Mouse (Mus musculus): ENCODE results near the gene Exoc5. TPM values are rescaled to one million over a fixed set of nuclear protein-coding genes. Genes with fewer than 3 reads are reported as not detected.
"Not testable (repeated sequence)": the region's sequence is repeated elsewhere in the genome, so short reads cannot be mapped to it uniquely, and the experiment has no call there.

Gene Exoc5
- polyA plus RNA-seq (2014; fragmentation: Nextera tagmentation; extraction: Ambion mirVana): 47.4 and 51.6 TPM in 2 replicates

- Histone ChIP-seq H3K27ac (ENCODE audit: low read depth, low read length) (peak within 1 kb of the TSS; percentile 99), H3K4me1 (replicated peaks; ENCODE audit: control insufficient read depth, insufficient read depth, low read length) (peaks cover 14% of the 10 kb centered on the region), H3K4me3 (ENCODE audit: low read depth, low read length) (peak within 1 kb of the TSS; percentile 93), H3K9me3 (ENCODE audit: control insufficient read depth, low read length) (no peaks in the 10 kb centered on the region), H3K27me3 (replicated peaks; ENCODE audit: control insufficient read depth, insufficient read depth, low read length) (no peaks in the 10 kb centered on the region), H3K36me3 (ENCODE audit: control insufficient read depth, insufficient read depth, low read length) (no peaks in the 10 kb centered on the region), H3K9ac (ENCODE audit: low read depth, low read length) (peak within 1 kb of the TSS; percentile 95), H3K4me2 (peak within 1 kb of the TSS; percentile 80)
- peak; percentile 91 for DNase-seq (ENCODE audit: low spot score)
- under 1% methylated on average over 53 of the region's 53 CpGs for WGBS
- peak; percentile 95 for ATAC-seq (replicated peaks; ENCODE audit: low FRiP score)
Measured at GRCm38 (mm10) chr14:49066274-49066823, at the start of gene Exoc5. TSS of gene Exoc5 (minus strand) at chr14:49066653.

- not testable (repeated sequence) for H3K36me3 ChIP-seq (ENCODE audit: control insufficient read depth, insufficient read depth, low read length); H3K4me3 ChIP-seq (ENCODE audit: low read depth, low read length); DNase-seq (ENCODE audit: low spot score); H3K4me1 ChIP-seq (replicated peaks; ENCODE audit: control insufficient read depth, insufficient read depth, low read length); ATAC-seq (replicated peaks; ENCODE audit: low FRiP score); H3K9ac ChIP-seq (ENCODE audit: low read depth, low read length); H3K4me2 ChIP-seq; H3K27me3 ChIP-seq (replicated peaks; ENCODE audit: control insufficient read depth, insufficient read depth, low read length); H3K9me3 ChIP-seq (ENCODE audit: control insufficient read depth, low read length); H3K27ac ChIP-seq (ENCODE audit: low read depth, low read length)
- WGBS: 72% methylated on average over 1 of the region's 1 CpGs
Measured at GRCm38 (mm10) chr14:49091755-49092154, 25.3 kb upstream of the Exoc5 start.

DNA sequence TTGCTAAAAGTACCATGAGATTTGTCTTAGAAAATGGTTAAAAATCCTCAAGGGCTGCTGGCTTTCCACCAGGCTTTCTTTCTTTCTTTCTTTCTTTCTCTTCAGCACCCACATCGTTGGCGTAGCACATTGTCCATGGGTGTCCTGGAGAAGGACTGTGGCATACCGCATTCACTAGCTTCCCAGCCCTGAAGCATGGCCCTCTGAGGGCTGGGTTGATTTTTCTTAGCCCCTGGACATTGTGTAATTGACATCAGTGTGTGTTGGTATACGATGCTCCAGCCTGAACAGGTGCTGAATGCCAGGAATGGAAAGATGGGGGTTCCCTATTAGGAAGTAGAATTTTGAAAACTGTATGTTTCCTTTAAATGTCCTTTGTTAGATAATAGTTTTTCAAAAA is 24.8 kb upstream of the Exoc5 start:
- 92% methylated on average over 4 of the region's 4 CpGs for WGBS
- no peaks in the 10 kb centered on the region for H3K9me3 ChIP-seq (ENCODE audit: control insufficient read depth, low read length)
- no peak overlapping the region for H3K4me2 ChIP-seq

DNA sequence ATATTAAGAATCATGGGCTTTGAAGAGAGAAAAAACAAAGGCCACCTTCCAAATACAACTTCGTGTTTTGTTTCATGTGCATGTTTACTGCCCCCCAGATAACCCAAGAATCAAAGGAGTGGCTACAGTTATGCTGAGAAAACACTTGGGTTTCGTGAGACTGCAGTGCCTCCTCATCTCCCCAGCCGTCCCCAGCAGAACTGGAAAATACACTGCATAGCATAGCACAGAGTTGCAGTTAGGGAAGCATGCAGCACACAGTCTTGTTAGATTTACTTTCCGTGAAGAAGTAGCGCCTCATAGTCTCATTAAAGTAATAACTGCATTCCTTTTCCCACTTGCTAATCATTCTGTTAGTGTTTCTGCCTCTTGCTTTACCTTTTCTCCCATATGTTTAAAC is 23.6 kb upstream of the Exoc5 start:
- 66% methylated on average over 5 of the region's 5 CpGs for WGBS
- Histone ChIP-seq H3K9me3 (ENCODE audit: control insufficient read depth, low read length) (no peaks in the 10 kb centered on the region), H3K9ac (ENCODE audit: low read depth, low read length) (no peak overlapping the region), H3K27me3 (replicated peaks; ENCODE audit: control insufficient read depth, insufficient read depth, low read length) (no peaks in the 10 kb centered on the region), H3K36me3 (ENCODE audit: control insufficient read depth, insufficient read depth, low read length) (0 out of 2 replicates have a peak, but pooled peaks cover 2% of the 10 kb centered on the region), H3K4me1 (replicated peaks; ENCODE audit: control insufficient read depth, insufficient read depth, low read length) (no peaks in the 10 kb centered on the region), H3K4me3 (ENCODE audit: low read depth, low read length) (no peak overlapping the region), H3K27ac (ENCODE audit: low read depth, low read length) (no peak overlapping the region), H3K4me2 (no peak overlapping the region)
- ATAC-seq (replicated peaks; ENCODE audit: low FRiP score) (no peak), DNase-seq (ENCODE audit: low spot score) (no peak)

More for the DNA sequence above, 24.8 kb upstream of the Exoc5 start:
- Histone ChIP-seq H3K36me3 (ENCODE audit: control insufficient read depth, insufficient read depth, low read length) (0 out of 2 replicates have a peak, but pooled peaks cover 2% of the 10 kb centered on the region), H3K4me3 (ENCODE audit: low read depth, low read length) (no peak overlapping the region), H3K27me3 (replicated peaks; ENCODE audit: control insufficient read depth, insufficient read depth, low read length) (no peaks in the 10 kb centered on the region), H3K27ac (ENCODE audit: low read depth, low read length) (no peak overlapping the region), H3K4me1 (replicated peaks; ENCODE audit: control insufficient read depth, insufficient read depth, low read length) (no peaks in the 10 kb centered on the region), H3K9ac (ENCODE audit: low read depth, low read length) (no peak overlapping the region)
- ATAC-seq (replicated peaks; ENCODE audit: low FRiP score) (no peak), DNase-seq (ENCODE audit: low spot score) (no peak)

DNA sequence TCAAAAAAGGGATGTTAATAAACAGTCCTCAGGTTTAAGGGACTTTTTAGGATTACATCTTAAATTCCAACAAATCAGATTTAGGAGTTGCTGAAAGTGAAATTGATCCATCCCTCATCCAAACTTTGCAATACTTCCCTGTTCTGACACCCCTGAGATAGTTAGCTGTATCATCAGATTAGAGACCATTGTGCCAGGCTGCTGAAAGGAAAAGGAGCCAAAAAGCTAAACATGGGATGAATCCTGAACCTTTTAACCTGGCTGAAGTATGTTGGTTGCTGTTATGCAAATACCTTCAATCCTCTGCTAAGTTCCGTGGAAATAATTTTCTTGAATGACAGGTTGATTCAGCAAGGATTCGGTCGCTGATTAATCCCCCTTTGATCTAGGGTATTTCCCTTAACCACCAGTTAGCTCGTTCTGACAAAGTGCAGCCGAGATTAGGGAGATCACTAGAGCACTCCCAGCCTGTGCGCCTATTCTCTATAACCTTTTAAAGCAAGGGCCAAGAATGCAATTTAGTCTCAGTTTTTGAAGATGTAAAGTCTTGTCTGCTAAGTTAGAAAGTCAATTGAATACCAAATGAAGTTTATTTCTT is 23.1 kb upstream of the Exoc5 start:
- Histone ChIP-seq H3K27me3 (replicated peaks; ENCODE audit: control insufficient read depth, insufficient read depth, low read length) (no peaks in the 10 kb centered on the region), H3K9me3 (ENCODE audit: control insufficient read depth, low read length) (no peaks in the 10 kb centered on the region), H3K4me2 (no peak overlapping the region), H3K4me3 (ENCODE audit: low read depth, low read length) (no peak overlapping the region), H3K4me1 (replicated peaks; ENCODE audit: control insufficient read depth, insufficient read depth, low read length) (no peaks in the 10 kb centered on the region), H3K36me3 (ENCODE audit: control insufficient read depth, insufficient read depth, low read length) (0 out of 2 replicates have a peak, but pooled peaks cover 2% of the 10 kb centered on the region), H3K9ac (ENCODE audit: low read depth, low read length) (no peak overlapping the region), H3K27ac (ENCODE audit: low read depth, low read length) (no peak overlapping the region)
- ATAC-seq (replicated peaks; ENCODE audit: low FRiP score) (no peak), DNase-seq (ENCODE audit: low spot score) (no peak)
- WGBS: 49% methylated on average over 6 of the region's 6 CpGs

DNA sequence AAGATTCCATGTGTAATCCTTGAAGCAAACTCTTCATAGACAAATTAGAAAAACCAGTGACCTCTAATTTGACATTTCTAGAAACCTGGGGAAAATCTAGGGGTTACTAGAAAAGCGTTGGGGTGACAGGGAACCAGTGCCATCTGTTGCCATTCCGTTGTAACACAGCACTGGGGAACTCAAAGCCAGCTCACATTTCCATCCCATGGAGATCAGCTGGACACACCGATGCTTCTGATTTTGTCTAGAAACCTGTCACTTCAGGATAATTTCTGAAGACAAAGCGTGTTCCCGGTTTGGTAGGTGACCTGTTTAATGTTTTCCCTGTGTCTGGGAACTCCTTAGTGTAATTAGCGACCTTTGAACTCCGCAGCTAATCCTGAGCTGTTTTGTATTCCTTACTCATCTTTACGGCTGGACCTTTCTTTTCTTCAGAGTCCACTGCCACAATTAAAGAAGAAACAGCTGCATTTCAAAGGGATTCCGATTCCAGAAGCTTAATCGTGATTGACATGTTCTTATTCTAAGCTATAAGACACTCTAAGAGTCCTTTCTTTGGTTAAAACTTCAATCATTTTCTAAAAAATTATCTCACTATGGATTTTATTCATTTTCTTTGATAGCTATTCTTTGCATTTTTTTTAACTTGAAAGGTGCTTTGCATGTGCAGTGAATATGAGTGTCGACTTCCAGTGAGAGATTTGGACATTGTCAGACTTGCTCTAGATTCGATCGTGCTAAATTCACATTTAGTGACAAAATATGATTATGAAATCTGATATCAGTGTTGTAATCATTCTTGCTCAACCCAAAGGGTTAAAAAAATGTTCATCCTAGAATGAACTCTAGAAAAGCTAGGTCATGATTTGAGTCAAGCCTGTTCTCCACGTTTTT is 21.9 kb upstream of the Exoc5 start:
- no peak overlapping the region for H3K4me3 ChIP-seq (ENCODE audit: low read depth, low read length)
- 77% methylated on average over 14 of the region's 14 CpGs for WGBS
- H3K9me3 ChIP-seq (ENCODE audit: control insufficient read depth, low read length): no peaks in the 10 kb centered on the region
- no peak overlapping the region for H3K27ac ChIP-seq (ENCODE audit: low read depth, low read length)
- H3K36me3 ChIP-seq (ENCODE audit: control insufficient read depth, insufficient read depth, low read length): 0 out of 2 replicates have a peak, but pooled peaks cover 2% of the 10 kb centered on the region
- no peaks in the 10 kb centered on the region for H3K4me1 ChIP-seq (replicated peaks; ENCODE audit: control insufficient read depth, insufficient read depth, low read length)
- H3K27me3 ChIP-seq (replicated peaks; ENCODE audit: control insufficient read depth, insufficient read depth, low read length): no peaks in the 10 kb centered on the region
- ATAC-seq (replicated peaks; ENCODE audit: low FRiP score) (no peak), DNase-seq (ENCODE audit: low spot score) (no peak)
- no peak overlapping the region for H3K9ac ChIP-seq (ENCODE audit: low read depth, low read length)
- H3K4me2 ChIP-seq: no peak overlapping the region

- Histone ChIP-seq H3K4me1 (replicated peaks; ENCODE audit: control insufficient read depth, insufficient read depth, low read length) (no peaks in the 10 kb centered on the region), H3K27ac (ENCODE audit: low read depth, low read length) (no peak overlapping the region), H3K4me3 (ENCODE audit: low read depth, low read length) (no peak overlapping the region), H3K9ac (ENCODE audit: low read depth, low read length) (no peak overlapping the region), H3K4me2 (no peak overlapping the region), H3K27me3 (replicated peaks; ENCODE audit: control insufficient read depth, insufficient read depth, low read length) (no peaks in the 10 kb centered on the region), H3K9me3 (ENCODE audit: control insufficient read depth, low read length) (no peaks in the 10 kb centered on the region), H3K36me3 (ENCODE audit: control insufficient read depth, insufficient read depth, low read length) (0 out of 2 replicates have a peak, but pooled peaks cover 2% of the 10 kb centered on the region)
- no peak for ATAC-seq (replicated peaks; ENCODE audit: low FRiP score)
- 90% methylated on average over 4 of the region's 4 CpGs for WGBS
- DNase-seq (ENCODE audit: low spot score): no peak
Measured at GRCm38 (mm10) chr14:49086522-49086921, 20.1 kb upstream of the Exoc5 start.

DNA sequence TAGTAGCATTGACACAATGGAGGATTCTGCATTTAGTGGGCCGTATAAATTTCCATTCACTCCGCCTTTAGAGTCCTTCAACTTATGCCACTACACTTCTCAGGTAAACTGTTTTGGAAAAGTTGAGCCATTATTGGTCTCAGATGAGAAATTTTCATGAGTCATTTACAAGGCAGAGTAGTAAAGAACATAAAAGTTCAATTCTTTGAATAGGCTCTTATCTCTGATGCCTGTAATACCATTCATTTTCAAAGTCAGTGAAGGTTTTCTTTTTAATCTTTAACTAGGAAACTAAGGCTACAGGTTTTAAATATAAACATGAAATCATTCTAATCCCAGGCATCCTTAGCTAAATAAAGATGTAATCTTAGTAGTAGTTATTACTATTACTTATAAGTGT is 12.4 kb upstream of the Exoc5 start:
- Histone ChIP-seq H3K4me1 (replicated peaks; ENCODE audit: control insufficient read depth, insufficient read depth, low read length) (no peaks in the 10 kb centered on the region), H3K4me3 (ENCODE audit: low read depth, low read length) (no peak overlapping the region), H3K27me3 (replicated peaks; ENCODE audit: control insufficient read depth, insufficient read depth, low read length) (no peaks in the 10 kb centered on the region), H3K9ac (ENCODE audit: low read depth, low read length) (no peak overlapping the region), H3K9me3 (ENCODE audit: control insufficient read depth, low read length) (no peaks in the 10 kb centered on the region), H3K36me3 (ENCODE audit: control insufficient read depth, insufficient read depth, low read length) (peaks cover 2% of the 10 kb centered on the region; the same call in 1 of the 2 replicates), H3K4me2 (no peak overlapping the region), H3K27ac (ENCODE audit: low read depth, low read length) (no peak overlapping the region)
- DNase-seq (ENCODE audit: low spot score): no peak
- WGBS: 86% methylated on average over 2 of the region's 2 CpGs
- ATAC-seq (replicated peaks; ENCODE audit: low FRiP score): no peak

Data from liver, embryonic 11.5 days (tissue).